Mouse (Mus musculus) T-helper 17 cell (primary cell): ENCODE measurements around the gene Bricd5.

Experiments used
- in situ Hi-C, 2 experiments: fragments of 300-600 bp; cut with MboI, MseI; formaldehyde crosslinking; loops; 1 replicate in 1 of 2; 2 replicates in 1 of 2; pipeline ENCODE4 v1.15.1; 2025; ENCODE audit warnings: high pct_unique_total_duplicates in 2 of 2

The Bricd5 gene

GRCm38 (mm10) chr17:24513609-24514008, 39.9 kb downstream of the Bricd5 start:
- in situ Hi-C loops: no loop called here

- in situ Hi-C loops: no loop called here
Observed at GRCm38 (mm10) chr17:24514270-24515257, 40.9 kb downstream of the Bricd5 start.

- in situ Hi-C loops: loop anchor here in 1 of 2 experiments (5.0 kb wide), 1 partner anchor 38 kb away; no protein-coding TSS in a partner anchor
Observed at GRCm38 (mm10) chr17:24520450-24520849, 46.8 kb downstream of the Bricd5 start.

GRCm38 (mm10) chr17:24524734-24525133, 51.0 kb downstream of the Bricd5 start:
- in situ Hi-C loops: loop anchor here (5.0 kb wide), 2 partner anchors 32 to 42 kb away; no protein-coding TSS in a partner anchor
